Mouse (Mus musculus) heart, embryonic 16.5 days (tissue): ENCODE measurements around the gene Lonrf3. TPM values are rescaled to one million over a fixed set of nuclear protein-coding genes. Genes with fewer than 3 reads are reported as not detected.

Experiments used
- ATAC-seq: fragments of 200-750 bp; cut with Nextera tagmentation; replicated peaks from 2 replicates; pipeline ENCODE4 v1.8.0; 2017; ENCODE audit warnings: moderate number of reproducible peaks; ENCODE audit not compliant: insufficient read depth, low FRiP score; ENCODE audit errors: extremely low read depth
- H3K27ac ChIP-seq: fragments of 300-500 bp; sonication (generic); 2 replicates; pipeline ENCODE4 v1.5.1; 2014; ENCODE audit warnings: mild to moderate bottlenecking, low read length, control low read depth, moderate library complexity
- H3K27me3 ChIP-seq: fragments of 300-500 bp; sonication (generic); 2 replicates; pipeline ENCODE4 v1.6.1; 2014; ENCODE audit warnings: low read length, mixed read lengths; ENCODE audit not compliant: control insufficient read depth, insufficient read depth
- H3K36me3 ChIP-seq: fragments of 300-500 bp; sonication (generic); 2 replicates; pipeline ENCODE4 v1.6.1; 2014; ENCODE audit not compliant: control insufficient read depth, insufficient read depth
- H3K4me1 ChIP-seq: fragments of 300-500 bp; sonication (generic); 2 replicates; pipeline ENCODE4 v1.6.1; 2014; ENCODE audit warnings: low read length, mixed read lengths; ENCODE audit not compliant: control insufficient read depth, insufficient read depth
- H3K4me2 ChIP-seq: fragments of 300-500 bp; sonication (generic); 2 replicates; pipeline ENCODE4 v1.6.1; 2014; ENCODE audit warnings: low read depth, mild to moderate bottlenecking, control low read depth, low read length
- H3K4me3 ChIP-seq: fragments of 300-500 bp; sonication (generic); 2 replicates; pipeline ENCODE4 v1.5.1; 2014; ENCODE audit warnings: mild to moderate bottlenecking, control low read depth, low read length
- H3K9ac ChIP-seq: fragments of 300-500 bp; sonication (generic); 2 replicates; pipeline ENCODE4 v1.6.1; 2014; ENCODE audit warnings: low read length, control low read depth
- H3K9me3 ChIP-seq: fragments of 300-500 bp; sonication (generic); replicated peaks from 2 replicates; pipeline ENCODE4 v1.6.1; 2016; ENCODE audit warnings: low read length; ENCODE audit not compliant: control insufficient read depth
- WGBS: fragments of 180-500 bp; shearing (Covaris S2); extraction: QIAGEN DNeasy Blood & Tissue Kit; methylation state at CpG from one replicate; pipeline ENCODE4 v1.1.7; 2014; 5-methylcytosine and 5-hydroxymethylcytosine counted together
- microRNA-seq: library from miRNA; unstranded; fragments of <30 nt; microRNA quantifications from one replicate; pipeline ENCODE4, GENCODE M21; 2017
- polyA plus RNA-seq: library from polyadenylated mRNA; unstranded; fragments of >200 nt; fragmentation: Nextera tagmentation; extraction: Ambion mirVana; gene quantifications from 2 replicates; pipeline ENCODE4 v1.2.1, GENCODE M21; 2015

The Lonrf3 gene
- polyA plus RNA-seq, 1 experiment from 2014 or later: 0.07 TPM

GRCm38 (mm10) chrX:36389971-36390370, 61.8 kb downstream of the Lonrf3 start:
- H3K27me3 ChIP-seq: no peaks in the 10 kb centered on the region
- H3K36me3 ChIP-seq: no peaks in the 10 kb centered on the region
- no peak overlapping the region for H3K9ac ChIP-seq
- no peak overlapping the region for H3K4me2 ChIP-seq
- no peak overlapping the region for H3K4me3 ChIP-seq
- 46% methylated on average over 3 of the region's 3 CpGs for WGBS
- H3K27ac ChIP-seq: no peak overlapping the region
- no peak for ATAC-seq
- H3K4me1 ChIP-seq: no peaks in the 10 kb centered on the region
- H3K9me3 ChIP-seq: no peaks in the 10 kb centered on the region

GRCm38 (mm10) chrX:36390503-36390902, 62.4 kb downstream of the Lonrf3 start:
- Histone ChIP-seq H3K27me3 (no peaks in the 10 kb centered on the region), H3K4me2 (no peak overlapping the region), H3K36me3 (no peaks in the 10 kb centered on the region), H3K27ac (no peak overlapping the region), H3K4me3 (no peak overlapping the region), H3K9ac (no peak overlapping the region), H3K4me1 (no peaks in the 10 kb centered on the region), H3K9me3 (no peaks in the 10 kb centered on the region)
- no peak for ATAC-seq
- WGBS: 42% methylated on average over 2 of the region's 2 CpGs

GRCm38 (mm10) chrX:36392672-36393071, 64.5 kb downstream of the Lonrf3 start:
- H3K4me3 ChIP-seq: no peak overlapping the region
- no peak for ATAC-seq
- H3K4me2 ChIP-seq: no peak overlapping the region
- H3K36me3 ChIP-seq: no peaks in the 10 kb centered on the region
- 62% methylated on average over 6 of the region's 6 CpGs for WGBS
- H3K27ac ChIP-seq: no peak overlapping the region
- H3K9me3 ChIP-seq: no peaks in the 10 kb centered on the region
- no peak overlapping the region for H3K9ac ChIP-seq
- no peaks in the 10 kb centered on the region for H3K27me3 ChIP-seq
- H3K4me1 ChIP-seq: no peaks in the 10 kb centered on the region

GRCm38 (mm10) chrX:36393279-36393678, 65.1 kb downstream of the Lonrf3 start:
- no peak overlapping the region for H3K4me2 ChIP-seq
- no peaks in the 10 kb centered on the region for H3K36me3 ChIP-seq
- 35% methylated on average over 6 of the region's 6 CpGs for WGBS
- no peaks in the 10 kb centered on the region for H3K4me1 ChIP-seq
- no peaks in the 10 kb centered on the region for H3K27me3 ChIP-seq
- H3K27ac ChIP-seq: no peak overlapping the region
- no peaks in the 10 kb centered on the region for H3K9me3 ChIP-seq
- no peak overlapping the region for H3K4me3 ChIP-seq
- ATAC-seq: no peak
- H3K9ac ChIP-seq: no peak overlapping the region

GRCm38 (mm10) chrX:36400980-36401379, 72.8 kb downstream of the Lonrf3 start, which contains the start of gene Gm6268:
Gene Gm6268, plus strand, starts transcription at chrX:36401280.
- H3K4me2 ChIP-seq: no peak within 1 kb of the TSS
- H3K4me3 ChIP-seq: no peak within 1 kb of the TSS
- no peaks in the 10 kb centered on the region for H3K27me3 ChIP-seq
- H3K36me3 ChIP-seq: no peaks in the 10 kb centered on the region
- H3K9me3 ChIP-seq: no peaks in the 10 kb centered on the region
- no peak within 1 kb of the TSS for H3K27ac ChIP-seq
- no peaks in the 10 kb centered on the region for H3K4me1 ChIP-seq
- no peak within 1 kb of the TSS for H3K9ac ChIP-seq
- ATAC-seq: no peak
- WGBS: 89% methylated on average over 13 of the region's 13 CpGs

- Histone ChIP-seq H3K36me3 (no peaks in the 10 kb centered on the region), H3K27ac (no peak overlapping the region), H3K4me3 (no peak overlapping the region), H3K4me2 (no peak overlapping the region), H3K27me3 (no peaks in the 10 kb centered on the region), H3K4me1 (no peaks in the 10 kb centered on the region), H3K9ac (no peak overlapping the region), H3K9me3 (no peaks in the 10 kb centered on the region)
- no peak for ATAC-seq
- WGBS: 53% methylated on average over 6 of the region's 6 CpGs
These were observed 74.2 kb downstream of the Lonrf3 start for GRCm38 (mm10) chrX:36402316-36402715.

Small RNAs within 50 kb of the gene (microRNA-seq; reads per million reads assigned to microRNA genes)
- gene Gm44485: not detected

Other genes starting within 250 kb of the Lonrf3 start
- 31.2 and 33.5 TPM in 2 replicates for gene Il13ra1, start 216.2 kb upstream of the Lonrf3 start, polyA plus RNA-seq
- 2.0 TPM in 2 replicates for gene Zcchc12, start 132.4 kb upstream of the Lonrf3 start, polyA plus RNA-seq
- gene Gm6268, start 72.9 kb downstream of the Lonrf3 start, polyA plus RNA-seq: not detected in 2 replicates
- gene Gm14569, start 163.5 kb downstream of the Lonrf3 start, polyA plus RNA-seq: not detected in 2 replicates